Mouse (Mus musculus): Measurements from ENCODE around the gene Emc3.

DNA sequence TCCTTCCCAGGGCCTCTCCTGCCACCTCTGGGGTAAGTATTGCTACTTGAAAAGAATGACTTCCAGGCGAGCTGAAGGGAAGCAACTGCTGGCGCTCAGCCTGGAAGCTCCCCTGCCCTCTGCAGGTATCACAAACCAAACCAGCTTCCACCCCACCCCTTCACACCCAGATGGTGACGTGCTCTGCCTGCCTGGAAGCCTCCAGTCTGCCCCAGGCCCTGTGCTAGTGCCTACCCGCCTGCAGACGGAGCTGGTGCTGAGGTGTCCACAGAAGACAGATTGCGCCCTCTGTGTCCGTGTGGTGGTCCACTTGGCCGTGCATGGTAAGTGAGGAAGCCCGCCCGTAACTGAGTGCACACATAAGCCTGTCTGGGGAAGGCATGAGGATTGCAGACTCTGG lies 59.4 kb downstream of the Emc3 start:
- TF ChIP-seq POLR2A (IDR thresholded peaks at IDR 0.05; ENCODE audit: borderline replicate concordance, insufficient read depth, low read length) (no peak), CTCF (IDR thresholded peaks at IDR 0.05; ENCODE audit: borderline replicate concordance, insufficient read depth, low read depth, low read length) (no peak)
